Mouse (Mus musculus) cerebellum, adult 2 months (tissue): ENCODE measurements around the gene Sarm1. TPM values are rescaled to one million over a fixed set of nuclear protein-coding genes. Genes with fewer than 3 reads are reported as not detected.
"Not testable (repeated sequence)": the region's sequence is repeated elsewhere in the genome, so short reads cannot be mapped to it uniquely, and the experiment has no call there.

Source experiments
- DNase-seq, 2 experiments: peaks; one replicate each; pipeline ENCODE4 v3.0.0; 2021
- H3K27ac ChIP-seq: fragments of 200-500 bp; 2 replicates; pipeline ENCODE4 v1.5.1; 2012; ENCODE audit warnings: low read length, control low read depth, inconsistent platforms; ENCODE audit not compliant: insufficient read depth
- H3K27me3 ChIP-seq: fragments of 200-500 bp; 2 replicates; pipeline ENCODE4 v1.6.1; 2012; ENCODE audit warnings: inconsistent platforms, mild to moderate bottlenecking, low read length, moderate library complexity; ENCODE audit not compliant: control insufficient read depth, insufficient read depth
- H3K4me1 ChIP-seq: fragments of 200-500 bp; 2 replicates; pipeline ENCODE4 v1.6.1; 2011; ENCODE audit warnings: low read length; ENCODE audit not compliant: control insufficient read depth, insufficient read depth
- H3K4me3 ChIP-seq: fragments of 200-500 bp; replicated peaks from 2 replicates; pipeline ENCODE3; 2011; ENCODE audit warnings: mild to moderate bottlenecking, low read depth, low read length, control low read depth; ENCODE audit not compliant: insufficient read depth
- CTCF ChIP-seq: fragments of 200-500 bp; IDR thresholded peaks from 2 replicates; pipeline ENCODE4 v1.5.1; 2011; ENCODE audit warnings: low read depth, mild to moderate bottlenecking, control low read depth, low read length, moderate library complexity, borderline replicate concordance; ENCODE audit not compliant: insufficient read depth
- POLR2A ChIP-seq: fragments of 200-500 bp; IDR thresholded peaks from 2 replicates; pipeline ENCODE4 v1.6.1; 2011; ENCODE audit warnings: low read length, control low read depth, borderline replicate concordance; ENCODE audit not compliant: insufficient read depth
- WGBS: fragments of 180-500 bp; shearing (Covaris S2); methylation state at CpG from one replicate; pipeline ENCODE4 v1.1.7; 2018; 5-methylcytosine and 5-hydroxymethylcytosine counted together
- polyA plus RNA-seq: library from polyadenylated mRNA; depleted of rRNA; stranded (reverse); fragments of >200 nt; gene quantifications from 2 replicates; pipeline ENCODE4 v1.2.3, GENCODE M21; 2012

The Sarm1 gene
- polyA plus RNA-seq, 1 experiment, result 29.0 TPM

DNA sequence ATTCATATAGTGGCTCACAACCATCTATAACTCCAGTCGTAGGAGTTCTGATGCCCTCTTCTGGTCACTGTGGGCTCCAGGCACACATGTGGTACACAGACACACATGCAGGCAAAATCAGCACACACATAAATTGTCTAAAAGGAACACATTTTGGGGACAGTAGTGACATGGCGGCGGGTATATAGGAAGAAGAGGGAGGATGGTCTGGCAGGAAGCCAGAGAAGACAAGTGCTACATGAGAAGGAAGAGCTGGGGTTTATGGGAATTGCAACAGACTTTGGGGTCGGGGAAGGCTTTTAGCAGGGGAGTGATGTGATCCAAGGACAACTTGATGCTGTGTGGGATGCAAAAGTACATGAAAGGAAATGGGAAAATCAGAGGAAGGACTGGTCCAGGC is 37.0 kb upstream of the Sarm1 start:
- Histone ChIP-seq H3K27me3 (no peaks in the 10 kb centered on the region), H3K4me3 (no peak overlapping the region), H3K4me1 (peaks cover 16% of the 10 kb centered on the region), H3K27ac (no peak overlapping the region)
- no peak for TF ChIP-seq CTCF
- TF ChIP-seq POLR2A, result no peak
- no peak for DNase-seq
- 81% methylated on average over 4 of the region's 4 CpGs for WGBS

DNA sequence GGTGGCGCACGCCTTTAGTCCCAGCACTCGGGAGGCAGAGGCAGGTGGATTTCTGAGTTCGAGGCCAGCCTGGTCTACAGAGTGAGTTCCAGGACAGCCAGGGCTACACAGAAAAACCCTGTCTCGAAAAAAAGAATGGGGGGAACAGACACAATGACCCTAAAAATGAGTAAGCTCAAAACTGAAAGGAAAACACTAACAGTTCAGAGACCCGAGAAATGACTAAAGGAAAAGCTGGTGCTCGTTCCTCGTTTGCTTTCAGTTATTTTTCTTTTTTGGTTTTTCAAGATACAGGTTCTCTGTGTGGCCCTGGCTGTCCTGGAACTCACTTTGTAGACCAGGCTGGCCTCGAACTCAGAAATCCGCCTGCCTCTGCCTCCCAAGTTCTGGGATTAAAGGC is 34.0 kb upstream of the Sarm1 start:
- H3K27me3 ChIP-seq, H3K4me1 ChIP-seq, DNase-seq, H3K27ac ChIP-seq, H3K4me3 ChIP-seq: not testable (repeated sequence)
- WGBS, result 90% methylated on average over 10 of the region's 10 CpGs

DNA sequence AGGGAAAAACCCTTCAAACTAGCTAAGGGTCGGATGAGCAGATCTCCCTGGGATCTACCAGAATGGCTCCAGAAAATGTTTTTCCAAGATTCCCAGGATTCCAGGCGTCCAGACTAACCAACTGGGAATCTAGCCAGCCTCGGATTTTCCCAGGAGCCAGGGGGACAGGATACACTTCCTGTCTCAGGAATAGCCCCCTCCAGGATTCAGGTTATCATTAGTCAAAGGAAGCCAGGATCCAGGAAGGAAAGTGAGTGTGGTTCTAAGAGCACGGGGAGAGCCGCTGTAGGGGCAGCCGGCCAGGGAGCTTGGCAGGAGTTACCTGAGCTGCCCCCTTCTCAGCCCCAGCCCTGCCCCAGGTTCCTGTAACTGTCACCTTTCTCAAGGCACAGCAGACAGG is 33.5 kb upstream of the Sarm1 start:
- 32% methylated on average over 6 of the region's 6 CpGs for WGBS
- no peak overlapping the region for H3K27ac ChIP-seq
- no peak overlapping the region for H3K4me3 ChIP-seq
- H3K27me3 ChIP-seq, result no peaks in the 10 kb centered on the region
- H3K4me1 ChIP-seq, result peaks cover 9% of the 10 kb centered on the region
- TF ChIP-seq POLR2A, result no peak
- no peak for TF ChIP-seq CTCF
- DNase-seq, result no peak

DNA sequence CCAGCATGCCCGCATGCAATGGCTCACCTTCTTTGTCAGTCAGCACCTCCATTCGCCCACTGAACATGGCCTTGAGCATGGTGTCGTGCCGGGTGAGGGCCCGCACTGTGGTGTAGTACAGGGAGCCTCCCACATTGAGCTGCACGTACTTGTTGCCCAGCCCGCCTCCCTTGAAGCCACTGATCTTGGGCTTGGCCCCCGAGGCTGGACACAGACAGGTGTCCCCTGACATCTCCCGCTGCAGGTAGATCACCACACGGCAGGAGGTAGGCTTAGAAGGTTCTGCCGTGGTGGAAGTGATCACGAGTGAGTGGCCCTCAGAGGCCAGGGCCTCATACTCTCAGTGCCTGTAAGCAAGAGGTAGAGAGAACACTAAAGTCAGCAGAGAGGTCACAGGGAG is 32.4 kb upstream of the Sarm1 start:
- peaks cover 9% of the 10 kb centered on the region for H3K4me1 ChIP-seq
- no peak for DNase-seq
- H3K27ac ChIP-seq, result no peak overlapping the region
- 86% methylated on average over 12 of the region's 12 CpGs for WGBS
- H3K27me3 ChIP-seq, result no peaks in the 10 kb centered on the region
- TF ChIP-seq CTCF, result no peak
- TF ChIP-seq POLR2A, result no peak
- H3K4me3 ChIP-seq, result no peak overlapping the region

DNA sequence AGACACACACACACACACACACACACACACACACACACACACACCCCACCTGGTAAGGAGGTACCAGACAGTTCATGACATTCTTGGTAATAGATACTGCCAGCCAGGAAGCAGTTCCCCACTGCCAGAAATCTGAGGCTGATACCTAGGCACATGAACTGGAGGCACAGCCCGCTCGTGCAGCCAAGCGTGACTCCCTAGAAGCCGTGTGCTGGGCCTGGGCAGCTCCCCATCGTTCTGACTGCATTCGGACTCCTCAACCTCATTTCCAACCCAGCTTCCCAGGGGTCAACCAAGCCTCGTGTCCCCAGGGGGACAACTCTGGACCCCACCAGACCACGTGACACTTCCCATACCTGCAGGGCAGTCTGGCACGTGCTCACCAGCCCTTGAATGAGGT is 31.2 kb upstream of the Sarm1 start:
- TF ChIP-seq POLR2A, result no peak
- TF ChIP-seq CTCF, result no peak
- H3K4me1 ChIP-seq, result peaks cover 10% of the 10 kb centered on the region
- no peak for DNase-seq
- H3K27me3 ChIP-seq, result no peaks in the 10 kb centered on the region
- no peak overlapping the region for H3K4me3 ChIP-seq
- H3K27ac ChIP-seq, result no peak overlapping the region
- 69% methylated on average over 9 of the region's 9 CpGs for WGBS

DNA sequence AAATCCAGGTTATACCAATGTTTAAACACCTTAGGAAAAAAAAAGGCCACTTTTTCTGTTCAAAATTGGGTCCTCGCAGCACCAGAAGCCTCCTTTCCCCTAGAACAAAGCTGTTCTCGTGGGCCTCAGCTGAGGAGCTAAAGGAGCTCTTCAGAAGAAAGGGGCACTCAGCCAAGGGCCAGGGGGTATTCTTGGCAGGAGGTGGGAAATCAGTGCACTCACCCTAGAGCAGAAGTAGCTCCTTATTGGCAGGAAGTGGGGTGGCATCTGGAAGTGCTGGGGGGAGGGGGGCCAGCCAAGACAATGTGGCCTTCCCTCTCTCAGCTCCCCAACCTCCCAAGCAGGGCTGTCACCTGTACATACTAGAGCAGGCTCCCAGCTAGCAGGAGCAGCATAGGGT is 27.3 kb upstream of the Sarm1 start:
- no peaks in the 10 kb centered on the region for H3K27me3 ChIP-seq
- no peak overlapping the region for H3K27ac ChIP-seq
- WGBS, result 24% methylated on average over 2 of the region's 2 CpGs
- DNase-seq, result no peak
- H3K4me1 ChIP-seq, result peaks cover 3% of the 10 kb centered on the region; the same call in 1 of the 2 replicates
- TF ChIP-seq POLR2A, result no peak
- no peak for TF ChIP-seq CTCF
- H3K4me3 ChIP-seq, result no peak overlapping the region

DNA sequence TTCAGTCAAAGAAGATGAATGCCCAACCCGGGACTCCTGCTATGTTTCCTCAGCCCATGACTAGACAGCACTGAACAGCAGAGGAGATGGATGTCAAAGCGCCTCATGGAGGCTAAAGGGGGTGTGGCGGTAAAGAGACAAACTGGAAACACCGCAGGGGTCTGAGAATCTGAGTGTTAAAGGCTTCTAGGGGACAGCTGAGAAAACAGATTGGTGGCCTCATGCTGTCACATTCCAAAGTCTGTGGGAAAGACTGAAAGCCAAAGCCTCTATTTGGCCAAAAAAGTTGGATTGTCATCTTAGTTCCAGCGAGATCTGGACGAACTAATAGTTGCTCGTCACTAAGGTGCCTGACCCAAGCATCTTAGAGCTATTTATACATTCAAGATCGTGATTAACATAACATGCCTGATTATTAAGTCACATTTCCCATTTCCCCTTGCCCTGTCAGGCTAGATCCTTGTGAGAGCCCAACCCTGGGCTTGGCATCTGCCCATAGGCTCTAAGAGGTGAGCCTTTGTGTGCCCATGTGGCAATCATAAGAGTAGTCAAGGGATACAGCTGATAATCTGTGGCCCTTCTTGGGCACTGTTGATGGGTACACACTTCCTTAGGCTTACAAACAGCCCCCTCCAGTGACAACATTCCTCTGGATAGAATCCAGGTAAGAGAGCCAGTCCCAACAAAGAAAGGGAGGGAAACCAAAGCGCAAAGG is 25.8 kb upstream of the Sarm1 start:
- TF ChIP-seq CTCF, result no peak
- H3K27ac ChIP-seq, result peak overlapping the region; percentile 10; the same call in 1 of the 2 replicates
- WGBS, result 20% methylated on average over 9 of the region's 9 CpGs
- no peak for DNase-seq
- H3K4me3 ChIP-seq, result no peak overlapping the region
- H3K27me3 ChIP-seq, result no peaks in the 10 kb centered on the region
- H3K4me1 ChIP-seq, result peaks cover 3% of the 10 kb centered on the region; the same call in 1 of the 2 replicates

DNA sequence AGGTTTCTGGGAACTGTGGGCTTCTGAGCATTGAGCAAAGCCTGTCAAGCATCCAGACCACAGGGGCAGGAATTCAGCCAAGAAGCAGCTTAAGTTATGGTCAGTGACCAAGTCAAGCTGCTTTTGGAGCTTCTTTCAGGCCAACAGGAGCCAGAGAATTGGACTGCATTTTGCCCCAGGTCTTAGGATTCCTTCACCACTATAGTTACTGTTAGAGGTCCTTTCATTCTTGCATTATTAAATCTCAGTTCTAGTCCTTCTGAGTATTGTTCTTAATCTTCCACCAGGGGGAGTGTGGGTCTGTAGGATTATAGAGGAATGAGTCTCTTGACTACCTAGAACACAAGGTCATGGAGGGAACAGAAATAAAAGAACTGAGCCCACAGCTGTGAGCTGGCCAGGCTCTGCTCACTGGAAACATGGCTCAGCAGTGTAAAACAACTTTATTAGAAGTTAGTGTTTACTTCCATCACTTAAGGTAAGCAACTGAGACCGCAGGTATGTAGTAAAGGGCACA is 25.0 kb upstream of the Sarm1 start:
- TF ChIP-seq CTCF (peak; percentile 2; the same call in 1 of the 2 replicates), POLR2A (no peak)
- Histone ChIP-seq H3K4me3 (no peak overlapping the region), H3K27me3 (no peaks in the 10 kb centered on the region), H3K27ac (no peak overlapping the region), H3K4me1 (peaks cover 3% of the 10 kb centered on the region; the same call in 1 of the 2 replicates)
- DNase-seq, result no peak
- WGBS, result 94% methylated on average over 1 of the region's 1 CpGs

DNA sequence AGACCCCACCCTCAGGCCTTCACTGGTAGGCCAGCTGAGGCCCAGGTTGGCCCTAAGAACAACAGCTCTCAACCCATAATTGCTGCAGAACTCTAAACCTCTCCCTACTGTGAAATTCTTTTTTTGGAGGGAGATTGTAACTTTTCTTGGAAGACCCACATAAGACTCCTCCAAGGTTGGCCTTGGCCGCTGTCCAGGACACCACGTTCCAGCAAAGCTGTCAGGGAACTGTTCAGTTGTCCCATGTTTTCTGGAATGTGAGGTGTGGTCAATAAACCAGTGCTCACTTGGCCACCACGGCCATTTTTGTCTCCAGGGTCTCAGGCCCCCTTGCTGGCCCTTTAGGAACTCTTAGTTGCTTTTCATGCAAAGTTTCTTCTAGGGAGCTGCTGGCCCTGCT is 24.3 kb upstream of the Sarm1 start:
- H3K27ac ChIP-seq, result no peak overlapping the region; the same call in 1 of the 2 replicates
- DNase-seq, result no peak
- 52% methylated on average over 3 of the region's 3 CpGs for WGBS

More for the DNA sequence above, 24.3 kb upstream of the Sarm1 start:
- Histone ChIP-seq H3K4me1 (peaks cover 3% of the 10 kb centered on the region; the same call in 1 of the 2 replicates), H3K4me3 (no peak overlapping the region), H3K27me3 (no peaks in the 10 kb centered on the region)
- no peak for TF ChIP-seq CTCF
- TF ChIP-seq POLR2A, result no peak
